Mouse (Mus musculus) cerebellum, adult 2 months (tissue): ENCODE measurements around the gene Rcc1l.

Source experiments
- CTCF ChIP-seq: fragments of 200-500 bp; IDR thresholded peaks from 2 replicates; pipeline ENCODE4 v1.5.1; 2011; ENCODE audit warnings: low read depth, mild to moderate bottlenecking, control low read depth, low read length, moderate library complexity, borderline replicate concordance; ENCODE audit not compliant: insufficient read depth
- POLR2A ChIP-seq: fragments of 200-500 bp; IDR thresholded peaks from 2 replicates; pipeline ENCODE4 v1.6.1; 2011; ENCODE audit warnings: low read length, control low read depth, borderline replicate concordance; ENCODE audit not compliant: insufficient read depth

DNA sequence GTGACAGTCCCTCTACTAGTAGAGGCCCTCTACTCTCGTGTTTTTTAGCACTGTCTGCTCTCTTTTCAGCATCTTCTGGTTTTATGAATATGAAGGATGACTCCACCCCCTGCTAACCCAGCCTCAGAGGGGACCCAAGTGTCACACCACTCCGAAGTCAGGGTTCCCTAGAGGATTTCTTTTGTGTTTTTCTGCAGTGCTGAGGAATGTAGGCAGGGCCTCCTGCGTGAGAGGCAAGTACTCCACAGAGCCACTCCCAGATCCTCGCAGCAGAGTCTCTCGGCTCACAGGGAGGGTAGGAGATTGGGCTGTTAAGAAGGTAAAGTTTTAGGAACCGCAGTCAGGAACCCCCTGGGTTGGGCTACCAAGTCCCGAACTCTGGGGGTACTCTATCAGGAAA is 35.3 kb downstream of the Rcc1l start:
- TF ChIP-seq CTCF (no peak), POLR2A (no peak)
